Mouse (Mus musculus) forebrain, embryonic 15.5 days (tissue): ENCODE measurements around the gene Psmb3. TPM values are rescaled to one million over a fixed set of nuclear protein-coding genes. Genes with fewer than 3 reads are reported as not detected.
A peak's percentile ranks its signal among the peaks of the same experiment; 100 is the strongest.
"Not testable (repeated sequence)": the region's sequence is repeated elsewhere in the genome, so short reads cannot be mapped to it uniquely, and the experiment has no call there.

Experiments
- ATAC-seq: fragments of 200-750 bp; cut with Nextera tagmentation; replicated peaks from 2 replicates; pipeline ENCODE4 v1.8.0; 2017; ENCODE audit warnings: mild to moderate bottlenecking, moderate TSS enrichment, moderate library complexity
- H3K27ac ChIP-seq: fragments of 300-500 bp; sonication (generic); replicated peaks from 2 replicates; pipeline ENCODE4 v1.5.1; 2015; ENCODE audit warnings: mild to moderate bottlenecking, inconsistent platforms
- H3K27me3 ChIP-seq: fragments of 300-500 bp; sonication (generic); 2 replicates; pipeline ENCODE4 v1.6.1; 2015; ENCODE audit warnings: inconsistent platforms
- H3K36me3 ChIP-seq: fragments of 300-500 bp; sonication (generic); 2 replicates; pipeline ENCODE4 v1.6.1; 2015; ENCODE audit warnings: mild to moderate bottlenecking, inconsistent platforms
- H3K4me1 ChIP-seq: fragments of 300-500 bp; sonication (generic); 2 replicates; pipeline ENCODE4 v1.6.1; 2015; ENCODE audit warnings: inconsistent platforms
- H3K4me2 ChIP-seq: fragments of 300-500 bp; sonication (generic); replicated peaks from 2 replicates; pipeline ENCODE4 v1.6.1; 2015; ENCODE audit warnings: mild to moderate bottlenecking, inconsistent platforms
- H3K4me3 ChIP-seq: fragments of 300-500 bp; sonication (generic); 2 replicates; pipeline ENCODE4 v1.5.1; 2015; ENCODE audit warnings: mild to moderate bottlenecking, inconsistent platforms
- H3K9ac ChIP-seq: fragments of 300-500 bp; sonication (generic); replicated peaks from 2 replicates; pipeline ENCODE4 v1.6.1; 2015; ENCODE audit warnings: mild to moderate bottlenecking, inconsistent platforms
- H3K9me3 ChIP-seq: fragments of 300-500 bp; sonication (generic); 2 replicates; pipeline ENCODE4 v1.6.1; 2016; ENCODE audit warnings: inconsistent platforms
- WGBS: fragments of 180-500 bp; shearing (Covaris S2); methylation state at CpG from one replicate; pipeline ENCODE4 v1.1.7; 2015; ENCODE audit warnings: mixed read lengths; 5-methylcytosine and 5-hydroxymethylcytosine counted together
- polyA plus RNA-seq: library from polyadenylated mRNA; unstranded; fragments of >200 nt; fragmentation: Nextera tagmentation; extraction: Ambion mirVana; gene quantifications from 2 replicates; pipeline ENCODE4 v1.2.1, GENCODE M21; 2015

The Psmb3 gene
- polyA plus RNA-seq, 1 experiment from 2014 or later: 460 TPM

GRCm38 (mm10) chr11:97734810-97735209 is 31.6 kb downstream of the Psmb3 start:
- H3K4me3 ChIP-seq, H3K9ac ChIP-seq, H3K4me2 ChIP-seq, H3K4me1 ChIP-seq, H3K27ac ChIP-seq, H3K9me3 ChIP-seq, ATAC-seq, H3K27me3 ChIP-seq: not testable (repeated sequence)
- 88% methylated on average over 5 of the region's 5 CpGs for WGBS
- H3K36me3 ChIP-seq: peaks cover 22% of the 10 kb centered on the region; the same call in 1 of the 2 replicates

GRCm38 (mm10) chr11:97736645-97737044 is 33.4 kb downstream of the Psmb3 start:
- no peak overlapping the region for H3K4me2 ChIP-seq
- WGBS: 92% methylated on average over 5 of the region's 5 CpGs
- ATAC-seq: no peak
- H3K4me1 ChIP-seq: peaks cover 22% of the 10 kb centered on the region
- no peaks in the 10 kb centered on the region for H3K9me3 ChIP-seq
- no peak overlapping the region for H3K27ac ChIP-seq
- peaks cover 7% of the 10 kb centered on the region; the same call in 1 of the 2 replicates for H3K36me3 ChIP-seq
- H3K27me3 ChIP-seq: no peaks in the 10 kb centered on the region
- no peak overlapping the region for H3K4me3 ChIP-seq
- no peak overlapping the region for H3K9ac ChIP-seq

- Histone ChIP-seq H3K4me3 (no peak overlapping the region), H3K4me1 (peaks cover 30% of the 10 kb centered on the region), H3K36me3 (no peaks in the 10 kb centered on the region), H3K9ac (no peak overlapping the region), H3K27ac (peak overlapping the region; percentile 9; the same call in 1 of the 2 replicates), H3K9me3 (no peaks in the 10 kb centered on the region), H3K4me2 (no peak overlapping the region), H3K27me3 (no peaks in the 10 kb centered on the region)
- no peak for ATAC-seq
- WGBS: 51% methylated on average over 4 of the region's 4 CpGs
Measured at GRCm38 (mm10) chr11:97737600-97737999, 34.4 kb downstream of the Psmb3 start.

GRCm38 (mm10) chr11:97738703-97739102 is 35.5 kb downstream of the Psmb3 start:
- Histone ChIP-seq H3K4me1 (peaks cover 41% of the 10 kb centered on the region), H3K36me3 (no peaks in the 10 kb centered on the region), H3K27ac (no peak overlapping the region), H3K4me2 (no peak overlapping the region), H3K9me3 (no peaks in the 10 kb centered on the region), H3K4me3 (no peak overlapping the region), H3K9ac (no peak overlapping the region), H3K27me3 (no peaks in the 10 kb centered on the region)
- no peak for ATAC-seq
- WGBS: 69% methylated on average over 6 of the region's 6 CpGs

- Histone ChIP-seq H3K27ac (no peak overlapping the region), H3K27me3 (no peaks in the 10 kb centered on the region), H3K4me2 (no peak overlapping the region), H3K9ac (no peak overlapping the region), H3K4me1 (peaks cover 43% of the 10 kb centered on the region), H3K4me3 (no peak overlapping the region), H3K36me3 (no peaks in the 10 kb centered on the region), H3K9me3 (no peaks in the 10 kb centered on the region)
- WGBS: 89% methylated on average over 3 of the region's 3 CpGs
- no peak for ATAC-seq
Measured at GRCm38 (mm10) chr11:97739155-97739554, 36.0 kb downstream of the Psmb3 start.

- Histone ChIP-seq H3K4me3 (no peak overlapping the region), H3K4me1 (peaks cover 43% of the 10 kb centered on the region), H3K4me2 (no peak overlapping the region), H3K36me3 (no peaks in the 10 kb centered on the region), H3K9ac (no peak overlapping the region), H3K27me3 (no peaks in the 10 kb centered on the region), H3K27ac (no peak overlapping the region), H3K9me3 (no peaks in the 10 kb centered on the region)
- ATAC-seq: no peak
- WGBS: 36% methylated on average over 7 of the region's 7 CpGs
Measured at GRCm38 (mm10) chr11:97740190-97740589, 37.0 kb downstream of the Psmb3 start.

- Histone ChIP-seq H3K4me3 (no peak overlapping the region), H3K36me3 (peaks cover 12% of the 10 kb centered on the region), H3K4me2 (peak overlapping the region; percentile 57; the same call in 1 of the 2 replicates), H3K9ac (no peak overlapping the region), H3K9me3 (no peaks in the 10 kb centered on the region), H3K27ac (no peak overlapping the region), H3K27me3 (no peaks in the 10 kb centered on the region), H3K4me1 (peaks cover 48% of the 10 kb centered on the region)
- ATAC-seq: no peak
- 91% methylated on average over 5 of the region's 5 CpGs for WGBS
Measured at GRCm38 (mm10) chr11:97742157-97742556, 39.0 kb downstream of the Psmb3 start.

GRCm38 (mm10) chr11:97742591-97742990 is 39.4 kb downstream of the Psmb3 start:
- H3K4me2 ChIP-seq: peak overlapping the region; percentile 57
- H3K27me3 ChIP-seq: no peaks in the 10 kb centered on the region
- peak overlapping the region; percentile 81; the same call in 1 of the 2 replicates for H3K9ac ChIP-seq
- H3K9me3 ChIP-seq: no peaks in the 10 kb centered on the region
- peak overlapping the region; percentile 83 for H3K4me3 ChIP-seq
- peaks cover 16% of the 10 kb centered on the region for H3K36me3 ChIP-seq
- WGBS: 69% methylated on average over 9 of the region's 9 CpGs
- no peak for ATAC-seq
- H3K4me1 ChIP-seq: peaks cover 46% of the 10 kb centered on the region
- no peak overlapping the region for H3K27ac ChIP-seq

GRCm38 (mm10) chr11:97743423-97743822 is 40.2 kb downstream of the Psmb3 start:
- peaks cover 40% of the 10 kb centered on the region for H3K4me1 ChIP-seq
- no peak for ATAC-seq
- H3K27ac ChIP-seq: peak overlapping the region; percentile 99; the same call in 1 of the 2 replicates
- WGBS: 30% methylated on average over 9 of the region's 9 CpGs
- peaks cover 23% of the 10 kb centered on the region for H3K36me3 ChIP-seq
- peak overlapping the region; percentile 81 for H3K9ac ChIP-seq
- H3K4me3 ChIP-seq: peak overlapping the region; percentile 83
- no peaks in the 10 kb centered on the region for H3K27me3 ChIP-seq
- H3K4me2 ChIP-seq: peak overlapping the region; percentile 57
- H3K9me3 ChIP-seq: no peaks in the 10 kb centered on the region

- H3K36me3 ChIP-seq: peaks cover 29% of the 10 kb centered on the region
- under 1% methylated on average over 45 of the region's 63 CpGs for WGBS
- no peaks in the 10 kb centered on the region for H3K27me3 ChIP-seq
- ATAC-seq: peak; percentile 33
- H3K4me3 ChIP-seq: peak within 1 kb of the TSS; percentile 83
- no peaks in the 10 kb centered on the region for H3K9me3 ChIP-seq
- peak within 1 kb of the TSS; percentile 94 for H3K9ac ChIP-seq
- H3K4me2 ChIP-seq: peak within 1 kb of the TSS; percentile 57
- peaks cover 40% of the 10 kb centered on the region for H3K4me1 ChIP-seq
- H3K27ac ChIP-seq: peak within 1 kb of the TSS; percentile 99
Measured at GRCm38 (mm10) chr11:97744063-97744717, 41.0 kb downstream of the Psmb3 start, which contains the start of gene Pip4k2b. TSS of gene Pip4k2b (minus strand) at chr11:97744704.

- Histone ChIP-seq H3K9ac (peak overlapping the region; percentile 94), H3K9me3 (no peaks in the 10 kb centered on the region), H3K4me3 (peak overlapping the region; percentile 83), H3K27ac (peak overlapping the region; percentile 99), H3K36me3 (peaks cover 35% of the 10 kb centered on the region), H3K4me2 (peak overlapping the region; percentile 57), H3K4me1 (peaks cover 40% of the 10 kb centered on the region), H3K27me3 (no peaks in the 10 kb centered on the region)
- ATAC-seq: peak; percentile 96
- under 1% methylated on average over 42 of the region's 57 CpGs for WGBS
Measured at GRCm38 (mm10) chr11:97744718-97745330, 41.6 kb downstream of the Psmb3 start.

GRCm38 (mm10) chr11:97745331-97745721 is 42.1 kb downstream of the Psmb3 start:
- ATAC-seq: peak; percentile 30
- Histone ChIP-seq H3K4me3 (peak overlapping the region; percentile 83), H3K36me3 (peaks cover 40% of the 10 kb centered on the region), H3K9me3 (no peaks in the 10 kb centered on the region), H3K27me3 (no peaks in the 10 kb centered on the region), H3K4me1 (peaks cover 35% of the 10 kb centered on the region), H3K27ac (peak overlapping the region; percentile 99; the same call in 1 of the 2 replicates), H3K9ac (peak overlapping the region; percentile 30), H3K4me2 (peak overlapping the region; percentile 57)
- WGBS: 10% methylated on average over 13 of the region's 13 CpGs
